Mouse (Mus musculus): Measurements from ENCODE around the gene Otop2.

Gene Otop2

GRCm38 (mm10) chr11:115300745-115301144 is 6.2 kb upstream of the Otop2 start:
- no peak for DNase-seq

GRCm38 (mm10) chr11:115301351-115301750 is 5.6 kb upstream of the Otop2 start:
- no peak for DNase-seq

GRCm38 (mm10) chr11:115303167-115303566 is 3.8 kb upstream of the Otop2 start:
- DNase-seq: no peak

GRCm38 (mm10) chr11:115308781-115309180 is 1.8 kb downstream of the Otop2 start:
- DNase-seq: no peak

GRCm38 (mm10) chr11:115314249-115314648 is 7.3 kb downstream of the Otop2 start:
- DNase-seq: no peak

GRCm38 (mm10) chr11:115317204-115317603 is 10.2 kb downstream of the Otop2 start:
- DNase-seq: no peak

- DNase-seq: no peak
Measured at GRCm38 (mm10) chr11:115318245-115319027, 11.5 kb downstream of the Otop2 start.

- no peak for DNase-seq
Measured at GRCm38 (mm10) chr11:115319704-115320383, 12.9 kb downstream of the Otop2 start.

GRCm38 (mm10) chr11:115321906-115322693 is 15.1 kb downstream of the Otop2 start, which contains the start of gene Ush1g:
Ush1g (minus strand) TSS chr11:115322041.
- DNase-seq: peak; percentile 38

- no peak for DNase-seq
Measured at GRCm38 (mm10) chr11:115323354-115323753, 16.4 kb downstream of the Otop2 start.

- peak; percentile 60 for DNase-seq
Measured at GRCm38 (mm10) chr11:115326730-115327129, 19.8 kb downstream of the Otop2 start.

- DNase-seq: no peak
Measured at GRCm38 (mm10) chr11:115329339-115329738, 22.4 kb downstream of the Otop2 start.

- no peak for DNase-seq
Measured at GRCm38 (mm10) chr11:115334531-115334930, 27.6 kb downstream of the Otop2 start, which contains the start of gene Otop3. Otop3 (plus strand) TSS chr11:115334731.

GRCm38 (mm10) chr11:115335223-115335622 is 28.3 kb downstream of the Otop2 start:
- no peak for DNase-seq

GRCm38 (mm10) chr11:115336115-115336514 is 29.2 kb downstream of the Otop2 start:
- DNase-seq: no peak

- DNase-seq: no peak
Measured at GRCm38 (mm10) chr11:115337350-115337749, 30.4 kb downstream of the Otop2 start.

GRCm38 (mm10) chr11:115337826-115338225 is 30.9 kb downstream of the Otop2 start:
- no peak for DNase-seq

- no peak for DNase-seq
Measured at GRCm38 (mm10) chr11:115341246-115341645, 34.3 kb downstream of the Otop2 start.

GRCm38 (mm10) chr11:115341866-115342265 is 34.9 kb downstream of the Otop2 start:
- no peak for DNase-seq

- no peak for DNase-seq
Measured at GRCm38 (mm10) chr11:115344967-115345366, 38.0 kb downstream of the Otop2 start.

- DNase-seq: no peak
Measured at GRCm38 (mm10) chr11:115345515-115345914, 38.6 kb downstream of the Otop2 start.

- DNase-seq: no peak
Measured at GRCm38 (mm10) chr11:115348681-115349248, 41.8 kb downstream of the Otop2 start.

GRCm38 (mm10) chr11:115349976-115350375 is 43.0 kb downstream of the Otop2 start:
- DNase-seq: no peak
